Mouse (Mus musculus) T-cell, adult 2 months (primary cell): ENCODE measurements around the gene Dbr1.

ENCODE experiments used
- DNase-seq: peaks from one replicate; pipeline ENCODE4 v3.0.0; 2022; ENCODE audit warnings: low spot score

Dbr1 gene

DNA sequence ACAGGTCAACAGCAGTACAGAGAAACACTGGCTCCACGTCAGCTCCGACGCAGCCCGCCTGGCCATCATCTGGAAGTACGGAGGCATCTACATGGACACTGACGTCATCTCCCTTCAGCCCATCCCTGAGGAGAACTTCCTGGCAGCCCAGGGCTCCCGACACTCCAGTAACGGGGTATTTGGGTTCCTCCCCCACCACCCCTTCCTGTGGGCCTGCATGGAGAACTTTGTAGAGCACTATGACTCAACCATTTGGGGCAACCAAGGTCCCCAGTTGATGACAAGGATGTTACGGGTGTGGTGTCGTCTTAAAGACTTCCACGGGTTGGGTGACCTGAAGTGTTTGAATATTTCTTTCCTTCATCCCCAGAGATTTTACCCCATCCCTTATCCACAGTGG, 44.6 kb downstream of the Dbr1 start:
- DNase-seq, result no peak

DNA sequence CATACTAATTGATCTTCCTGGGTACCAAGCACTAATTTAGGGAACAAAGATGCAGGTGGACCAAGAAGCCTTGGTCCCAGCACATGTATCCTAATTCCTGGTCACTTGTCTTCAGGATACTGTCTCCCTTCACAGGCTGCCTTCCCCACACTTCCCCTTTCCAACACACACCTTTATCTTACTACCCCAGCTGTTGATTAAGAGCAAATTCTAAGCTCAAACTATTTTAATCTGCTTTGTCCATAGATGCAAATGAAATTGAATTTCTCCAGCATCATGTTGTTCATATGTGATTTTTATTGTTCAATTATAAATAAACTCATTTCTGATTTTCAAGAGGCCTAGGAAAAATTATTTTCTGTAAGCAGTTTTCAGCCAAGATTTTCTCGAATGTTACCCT, 46.4 kb downstream of the Dbr1 start:
- no peak for DNase-seq

DNA sequence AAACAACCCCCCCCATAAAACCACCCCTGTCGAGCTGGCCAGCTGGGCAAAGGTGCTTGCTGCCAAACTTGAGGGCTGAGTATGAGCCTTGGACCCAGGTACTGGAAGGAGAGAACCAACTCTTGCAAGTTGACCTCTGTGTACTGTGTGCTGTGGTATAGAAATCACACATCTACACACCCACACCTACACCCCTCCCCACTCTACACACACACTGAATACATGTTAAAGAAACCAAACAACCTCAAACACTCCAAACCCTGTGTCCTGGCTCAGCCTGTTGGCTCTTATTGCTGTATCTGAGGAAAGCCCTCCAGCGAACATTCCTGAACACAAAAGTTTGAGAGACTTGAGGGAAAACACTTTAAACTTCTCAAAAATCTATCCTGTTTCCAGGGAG, 47.4 kb downstream of the Dbr1 start:
- DNase-seq, result no peak

DNA sequence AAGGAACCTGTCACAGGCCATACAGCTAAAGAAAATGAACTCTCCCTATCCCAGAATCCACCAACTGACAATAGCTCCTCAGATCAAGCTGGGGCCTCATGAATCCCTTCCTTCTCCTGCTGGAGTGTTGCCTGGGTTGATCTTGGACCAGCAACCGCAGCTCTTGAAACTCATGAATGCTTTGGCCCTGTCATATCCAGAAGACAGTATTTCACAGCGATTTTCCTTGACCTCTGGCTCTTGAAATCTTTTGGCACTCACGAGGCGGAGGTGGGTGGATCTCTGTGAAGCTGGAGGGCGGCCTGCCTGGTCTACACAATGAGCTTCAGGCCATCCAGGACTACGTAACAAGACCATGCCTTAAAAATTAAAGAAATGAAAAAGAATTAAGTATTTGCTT, 48.5 kb downstream of the Dbr1 start:
- no peak for DNase-seq

DNA sequence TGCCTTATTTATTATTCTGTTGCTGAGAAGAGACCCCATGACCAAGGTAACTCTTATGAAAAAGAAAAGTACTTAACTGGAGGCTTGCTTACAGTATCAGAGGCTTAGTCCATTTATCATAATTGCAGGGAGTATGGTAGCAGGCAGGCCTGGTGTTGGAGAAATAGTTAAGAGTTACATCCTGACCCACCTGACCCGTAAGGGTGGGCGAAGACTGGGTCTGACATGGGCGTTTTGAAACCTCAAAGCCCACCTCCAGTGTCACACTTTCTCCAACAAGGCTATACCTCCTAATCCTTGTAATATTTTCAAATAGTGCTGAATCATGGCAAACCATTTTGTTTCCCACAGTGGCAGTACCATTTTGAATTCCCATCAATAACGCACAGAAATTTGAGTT, 53.0 kb downstream of the Dbr1 start:
- DNase-seq, result no peak

DNA sequence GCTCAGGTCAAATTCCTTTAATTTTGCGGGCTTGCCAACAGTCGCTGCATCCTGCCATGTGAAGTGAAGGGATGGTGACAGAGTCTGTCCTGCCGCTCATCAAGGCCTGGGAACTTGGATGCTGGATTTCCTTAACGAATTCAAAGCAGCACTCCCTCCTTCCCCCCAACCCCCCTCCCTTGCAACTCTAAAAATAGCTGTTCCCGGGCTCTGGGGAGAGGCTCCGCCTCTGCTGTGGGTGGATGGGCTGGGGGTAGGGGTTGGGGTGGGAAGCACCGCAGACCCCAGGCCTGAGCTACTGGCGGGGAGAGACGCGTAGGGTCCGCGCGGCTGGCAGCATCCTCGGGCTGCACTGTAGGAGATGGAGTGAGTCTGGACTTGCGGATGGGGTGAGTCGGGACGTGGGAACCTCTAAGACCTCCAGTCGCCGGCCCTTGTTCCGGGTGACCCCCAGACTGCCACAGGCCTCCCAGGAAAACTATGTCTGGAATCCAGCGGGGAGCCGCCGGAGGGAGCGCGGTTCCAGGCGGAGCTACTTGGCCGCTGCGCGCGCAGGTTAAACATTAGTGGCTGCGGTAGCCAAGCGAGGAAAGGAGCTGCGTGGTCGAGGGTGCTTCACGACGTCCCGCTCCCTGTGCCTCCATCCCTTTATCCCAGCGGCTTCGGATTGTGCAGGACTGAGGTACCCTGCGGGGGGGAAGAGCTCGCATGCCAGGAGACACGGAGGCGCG, 53.8 kb downstream of the Dbr1 start, which contains the start of gene Dzip1l:
TSS of gene Dzip1l (plus strand) at position 216 of the 731 bp plus-strand sequence.
- no peak for DNase-seq

DNA sequence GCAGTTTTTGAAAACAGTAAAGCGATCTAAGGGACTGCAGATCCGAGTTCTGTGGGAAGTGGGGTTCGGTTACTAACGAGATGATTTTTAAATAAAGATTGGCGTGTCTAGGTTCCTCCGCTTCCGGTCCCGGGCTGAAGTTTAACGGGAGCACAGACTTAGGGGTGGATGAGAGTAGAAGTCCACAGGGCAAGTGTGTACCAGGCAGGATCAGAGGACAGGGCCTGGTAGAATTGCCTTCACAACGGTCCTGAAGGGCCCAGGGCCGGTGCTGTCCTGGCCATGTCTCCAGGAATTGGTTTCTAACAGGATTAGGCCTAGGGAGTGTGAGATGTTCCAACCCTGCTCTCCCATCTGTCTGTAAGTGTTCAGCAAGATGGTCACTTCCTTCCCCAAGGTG, 54.5 kb downstream of the Dbr1 start:
- DNase-seq, result no peak

DNA sequence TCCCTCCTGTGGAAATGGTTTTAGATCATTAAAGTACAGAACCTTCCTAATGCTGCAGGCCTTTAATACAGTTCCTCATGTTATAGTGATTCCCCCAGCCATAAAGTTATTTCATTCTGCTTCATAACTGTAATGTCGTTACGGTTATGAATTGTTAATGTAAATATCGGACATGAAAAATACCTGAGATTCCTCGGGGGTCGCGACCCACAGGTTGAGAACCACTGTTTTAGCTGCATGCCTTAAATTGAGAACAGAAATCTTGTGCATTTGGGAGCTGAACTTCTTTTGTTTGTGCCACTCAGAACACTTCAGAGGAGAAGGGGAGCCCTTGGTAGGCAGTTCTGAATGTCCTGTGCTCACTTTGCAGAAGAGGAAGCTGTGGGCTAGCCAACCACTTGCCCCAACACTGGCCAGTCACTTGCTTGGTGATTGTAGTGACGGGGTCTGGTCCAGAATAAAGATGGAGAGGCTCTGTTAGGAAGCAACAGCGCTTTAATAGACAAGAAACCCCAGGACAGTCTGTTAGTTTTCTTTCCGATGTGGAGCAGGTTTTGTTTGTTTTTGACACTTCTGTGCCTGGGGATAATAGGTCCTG, 55.0 kb downstream of the Dbr1 start:
- no peak for DNase-seq

DNA sequence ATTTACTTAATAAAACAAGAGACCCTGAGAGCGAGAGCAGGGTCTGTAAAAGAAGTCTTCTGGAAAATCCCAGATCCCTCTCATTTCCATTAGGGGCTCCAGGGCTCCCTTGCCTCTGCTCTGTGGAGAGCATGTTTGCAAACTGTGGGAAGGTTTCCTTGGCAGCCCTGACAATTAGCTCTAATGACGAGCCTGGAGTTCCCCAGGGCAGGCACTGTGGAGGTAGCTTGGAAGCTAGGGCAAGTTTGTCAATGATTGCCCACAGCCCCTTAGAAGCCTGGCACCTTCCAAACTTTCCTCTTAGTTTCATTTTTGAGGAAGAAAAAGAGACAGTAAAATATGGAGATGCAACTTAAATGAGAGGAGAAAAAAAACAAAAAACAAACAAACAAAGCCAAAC, 56.2 kb downstream of the Dbr1 start:
- DNase-seq, result no peak

DNA sequence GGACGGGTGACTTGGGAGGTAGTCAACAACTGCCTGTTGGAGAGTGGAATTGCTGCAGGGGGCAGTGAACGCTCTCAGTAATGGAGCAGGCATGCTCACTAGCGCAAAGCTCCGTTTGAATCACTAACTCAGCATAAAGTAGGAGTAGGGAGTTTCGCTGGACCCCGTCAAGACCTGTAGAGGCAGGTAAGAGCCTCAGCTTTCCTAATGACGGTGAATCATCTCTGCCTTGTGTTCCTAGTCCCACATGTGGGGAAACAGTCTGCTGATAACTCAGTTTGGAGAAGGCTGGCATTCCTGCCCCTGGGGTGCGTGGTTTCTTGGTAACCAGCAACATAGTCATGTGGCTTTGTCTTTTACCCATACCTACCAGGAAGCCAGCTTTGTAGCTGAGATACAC, 56.7 kb downstream of the Dbr1 start:
- DNase-seq, result no peak
